Comparison of ENCODE assay signal across 13 mouse cellular contexts in the genomic region with DNA sequence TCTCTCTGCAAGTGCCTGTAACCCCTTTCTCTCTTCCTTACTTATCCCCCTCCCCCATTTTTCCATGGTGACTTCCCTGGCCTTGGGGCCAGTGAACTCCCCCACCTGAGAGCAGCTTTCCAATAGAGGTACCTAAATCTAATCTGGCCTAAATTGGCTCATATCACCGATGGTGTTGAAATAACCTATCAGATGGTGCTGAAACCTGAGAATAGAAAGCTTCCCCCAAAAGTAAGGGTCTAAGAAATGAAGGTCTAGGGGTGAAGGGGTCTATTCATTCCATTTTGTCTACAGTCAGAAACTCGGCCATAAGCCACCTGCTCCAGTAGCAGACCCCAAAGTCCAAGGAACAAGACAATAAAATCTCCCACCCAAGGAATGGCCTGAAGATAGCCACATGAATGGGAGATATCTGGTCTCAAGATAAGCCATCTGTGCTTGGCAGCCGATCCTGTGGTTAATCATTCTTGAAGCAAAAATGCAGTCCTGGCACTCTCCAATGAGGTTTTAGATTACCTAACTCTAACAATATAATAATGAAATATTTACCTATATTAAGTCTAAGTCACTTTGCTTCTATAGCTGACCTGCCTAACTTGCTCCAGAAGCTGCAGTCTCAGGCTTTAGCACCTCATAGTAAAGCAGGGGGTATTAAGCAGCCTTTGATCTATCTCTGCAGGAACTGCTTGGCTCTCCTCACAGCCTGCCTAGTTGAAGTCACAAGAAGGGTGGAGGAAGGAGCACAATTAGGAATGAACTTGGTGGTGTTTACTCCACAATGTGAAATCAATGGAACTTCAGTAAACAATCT. TPM values are rescaled to one million over a fixed set of nuclear protein-coding genes. Genes with fewer than 3 reads are reported as not detected.
DNase-seq lines count a peak whose midpoint lies in the region; ATAC-seq and TF ChIP-seq lines count a peak whose summit lies in the region.
"Had no signal": no experiment of that assay in that cellular context is flagged by ENCODE, and none has a peak within 500 bp of the region (broad histone marks: within the 10 kb centered on the region; RNA-seq: fewer than 3 reads in every experiment).

No protein-coding gene starts in this region.

- TF ChIP-seq POLR2A in liver, adult 2 months (IDR thresholded peaks at IDR 0.05; ENCODE audit: extremely low read depth, insufficient read depth, low read length): no peak

- H3K4me1 ChIP-seq in embryonic facial prominence, embryonic 14.5 days (ENCODE audit: control insufficient read depth, insufficient read depth, low read length): no peaks in the 10 kb centered on the region
- H3K4me1 ChIP-seq in embryonic facial prominence, embryonic 10.5 days: peaks cover 15% of the 10 kb centered on the region
- peaks cover 37% of the 10 kb centered on the region for H3K4me1 ChIP-seq in liver, adult 2 months (ENCODE audit: control insufficient read depth, insufficient read depth, low read length)
- H3K4me1 ChIP-seq: limb, embryonic 15.5 days had no signal

- no peaks in the 10 kb centered on the region for H3K27me3 ChIP-seq in embryonic facial prominence, embryonic 14.5 days (replicated peaks; ENCODE audit: control insufficient read depth, insufficient read depth, low read length)
- no peaks in the 10 kb centered on the region for H3K27me3 ChIP-seq in embryonic facial prominence, embryonic 10.5 days (replicated peaks; ENCODE audit: low read depth, poor library complexity, severe bottlenecking)
- H3K27me3 ChIP-seq in liver, adult 2 months (ENCODE audit: control insufficient read depth, insufficient read depth, low read length): no peaks in the 10 kb centered on the region
- H3K27me3 ChIP-seq: heart, embryonic 15.5 days; limb, embryonic 15.5 days had no signal

- DNase-seq in embryonic facial prominence, embryonic 14.5 days (ENCODE audit: low spot score): peak; percentile 35
- no peak for DNase-seq in embryonic facial prominence, embryonic 10.5 days (ENCODE audit: low spot score)
- DNase-seq in liver, adult 2 months (ENCODE audit: extremely low read depth, low read depth, low spot score): peak; percentile 96
- no peak for DNase-seq in liver
- DNase-seq in adrenal gland, postnatal 4 days (ENCODE audit: low spot score in 2 of 2): no peak
- DNase-seq in embryo, embryonic 10.5 days (ENCODE audit: low spot score): no peak
- DNase-seq: B cell, adult 2 months had no signal

- H3K36me3 ChIP-seq in embryonic facial prominence, embryonic 14.5 days (ENCODE audit: control insufficient read depth, insufficient read depth, low read length): peaks cover 37% of the 10 kb centered on the region
- H3K36me3 ChIP-seq in embryonic facial prominence, embryonic 10.5 days (replicated peaks): peaks cover 62% of the 10 kb centered on the region
- peaks cover 14% of the 10 kb centered on the region for H3K36me3 ChIP-seq in liver, adult 2 months (ENCODE audit: control insufficient read depth, insufficient read depth, low read length)

- no peak overlapping the region for H3K27ac ChIP-seq in embryonic facial prominence, embryonic 14.5 days (replicated peaks; ENCODE audit: low read depth, low read length)
- H3K27ac ChIP-seq in embryonic facial prominence, embryonic 10.5 days (replicated peaks): no peak overlapping the region
- H3K27ac ChIP-seq in liver, adult 2 months (replicated peaks; ENCODE audit: insufficient read depth, low read depth, low read length): peak overlapping the region; percentile 100
- H3K27ac ChIP-seq: heart, embryonic 15.5 days; limb, embryonic 15.5 days had no signal

- no peak overlapping the region for H3K4me2 ChIP-seq in embryonic facial prominence, embryonic 14.5 days (ENCODE audit: low read depth, low read length)
- H3K4me2 ChIP-seq: heart, embryonic 15.5 days; limb, embryonic 15.5 days had no signal

- no peak for TF ChIP-seq CTCF in liver, adult 2 months (IDR thresholded peaks at IDR 0.05; ENCODE audit: low read depth, low read length)

- H3K79me2 ChIP-seq in liver, adult 2 months (ENCODE audit: control insufficient read depth, insufficient read depth, low read length): no peaks in the 10 kb centered on the region

- H3K9me3 ChIP-seq in embryonic facial prominence, embryonic 14.5 days (ENCODE audit: control insufficient read depth, low read length): no peaks in the 10 kb centered on the region
- H3K9me3 ChIP-seq in embryonic facial prominence, embryonic 10.5 days: no peaks in the 10 kb centered on the region
- H3K9me3 ChIP-seq: heart, embryonic 15.5 days; limb, embryonic 15.5 days had no signal

- H3K4me3 ChIP-seq in embryonic facial prominence, embryonic 14.5 days (ENCODE audit: low read depth, low read length): no peak overlapping the region
- no peak overlapping the region for H3K4me3 ChIP-seq in embryonic facial prominence, embryonic 10.5 days
- H3K4me3 ChIP-seq in liver, adult 2 months (ENCODE audit: insufficient read depth, low read depth, low read length): no peak overlapping the region
- H3K4me3 ChIP-seq: heart, embryonic 15.5 days; limb, embryonic 15.5 days had no signal

- 65% methylated on average over 3 of the region's 3 CpGs for WGBS in embryonic facial prominence, embryonic 14.5 days
- 78% methylated on average over 3 of the region's 3 CpGs for WGBS in embryonic facial prominence, embryonic 10.5 days
- 16% methylated on average over 3 of the region's 3 CpGs for WGBS in liver, adult 2 months

- no peak overlapping the region for H3K9ac ChIP-seq in embryonic facial prominence, embryonic 14.5 days (ENCODE audit: low read depth, low read length)
- H3K9ac ChIP-seq in liver, adult 2 months (ENCODE audit: low read depth, low read length): peak overlapping the region; percentile 70
- H3K9ac ChIP-seq: heart, embryonic 15.5 days; limb, embryonic 15.5 days had no signal

- peak; percentile 62; the same call in 1 of the 2 replicates for ATAC-seq in embryonic facial prominence, embryonic 14.5 days (ENCODE audit: low read depth)
- ATAC-seq in common myeloid progenitor, adult 5-6 weeks (replicated peaks; ENCODE audit: low read depth, poor library complexity, severe bottlenecking): 0 out of 2 replicates have a peak, but pooled peaks have one; percentile 18
- peak; percentile 18; the same call in 1 of the 2 replicates for ATAC-seq in megakaryocyte, adult 5-6 weeks (ENCODE audit: poor library complexity, severe bottlenecking)
- ATAC-seq: forebrain, embryonic 14.5 days had no signal

RNA-seq across cellular contexts. Expression of a gene that starts 15.6 kb away (rescaled TPM):
- polyA plus RNA-seq in embryonic facial prominence, embryonic 14.5 days (2014; fragmentation: Nextera tagmentation; extraction: Ambion mirVana): 11.1 and 12.3 TPM in 2 replicates
- polyA plus RNA-seq in embryonic facial prominence, embryonic 10.5 days (2016; fragmentation: Nextera tagmentation; extraction: Ambion mirVana): 13.9 and 16.1 TPM in 2 replicates
- 25.3 and 31.0 TPM in 2 replicates for total RNA-seq in liver, adult 2 months (2014; rRNA removed)
- polyA plus RNA-seq in liver, adult 2 months (2012; rRNA removed): 3.9 and 15.6 TPM in 2 replicates
- total RNA-seq in common myeloid progenitor, adult 5-6 weeks (2017): 19.7 and 27.1 TPM in 2 replicates
- 6.8 and 9.3 TPM in 2 replicates for total RNA-seq in megakaryocyte, adult 5-6 weeks (2015)
- 5.9 and 7.8 TPM in 2 replicates for total RNA-seq in megakaryocyte, adult 5-6 weeks (2017)
- 10 to 100 TPM; 15.6 to 16.4 TPM for total RNA-seq in adrenal gland, postnatal 4 days (2021)

RNA-seq across cellular contexts. Expression of a gene that starts 25.3 kb away (rescaled TPM):
- polyA plus RNA-seq in embryonic facial prominence, embryonic 14.5 days (2014; fragmentation: Nextera tagmentation; extraction: Ambion mirVana): not detected in 2 replicates
- polyA plus RNA-seq in embryonic facial prominence, embryonic 10.5 days (2016; fragmentation: Nextera tagmentation; extraction: Ambion mirVana): not detected in 2 replicates
- total RNA-seq in liver, adult 2 months (2014; rRNA removed): not detected in 2 replicates
- not detected in 2 replicates for polyA plus RNA-seq in liver, adult 2 months (2012; rRNA removed)
- total RNA-seq in common myeloid progenitor, adult 5-6 weeks (2017): not detected in 2 replicates
- not detected in 2 replicates for total RNA-seq in megakaryocyte, adult 5-6 weeks (2015)
- total RNA-seq in megakaryocyte, adult 5-6 weeks (2017): not detected in 2 replicates
- total RNA-seq in adrenal gland, postnatal 4 days (2021): not detected
- total RNA-seq: layer of hippocampus, postnatal 14 days had no signal
- polyA plus RNA-seq: forebrain, embryonic 14.5 days; heart, embryonic 15.5 days; limb, embryonic 15.5 days had no signal

RNA-seq across cellular contexts. Expression of a gene that starts 33.3 kb away (rescaled TPM):
- 27.1 and 30.5 TPM in 2 replicates for polyA plus RNA-seq in embryonic facial prominence, embryonic 14.5 days (2014; fragmentation: Nextera tagmentation; extraction: Ambion mirVana)
- polyA plus RNA-seq in embryonic facial prominence, embryonic 10.5 days (2016; fragmentation: Nextera tagmentation; extraction: Ambion mirVana): 40.2 and 45.1 TPM in 2 replicates
- total RNA-seq in liver, adult 2 months (2014; rRNA removed): 7.9 and 12.2 TPM in 2 replicates
- polyA plus RNA-seq in liver, adult 2 months (2012; rRNA removed): 4.2 and 4.3 TPM in 2 replicates
- total RNA-seq in common myeloid progenitor, adult 5-6 weeks (2017): 13.2 and 13.7 TPM in 2 replicates
- 19.6 and 20.2 TPM in 2 replicates for total RNA-seq in megakaryocyte, adult 5-6 weeks (2015)
- 14.7 and 16.4 TPM in 2 replicates for total RNA-seq in megakaryocyte, adult 5-6 weeks (2017)
- 10 to 100 TPM; 23.4 to 24.0 TPM for total RNA-seq in adrenal gland, postnatal 4 days (2021)

RNA-seq across cellular contexts. Expression of a gene that starts 53.8 kb away (rescaled TPM):
- 4.8 and 5.7 TPM in 2 replicates for polyA plus RNA-seq in embryonic facial prominence, embryonic 14.5 days (2014; fragmentation: Nextera tagmentation; extraction: Ambion mirVana)
- 10.8 and 11.0 TPM in 2 replicates for polyA plus RNA-seq in embryonic facial prominence, embryonic 10.5 days (2016; fragmentation: Nextera tagmentation; extraction: Ambion mirVana)
- 94.7 and 99.5 TPM in 2 replicates for total RNA-seq in liver, adult 2 months (2014; rRNA removed)
- 14.8 and 19.4 TPM in 2 replicates for polyA plus RNA-seq in liver, adult 2 months (2012; rRNA removed)
- total RNA-seq in common myeloid progenitor, adult 5-6 weeks (2017): 3.4 and 4.2 TPM in 2 replicates
- 0.80 and 0.83 TPM in 2 replicates for total RNA-seq in megakaryocyte, adult 5-6 weeks (2015)
- total RNA-seq in megakaryocyte, adult 5-6 weeks (2017): 0.41 and 0.51 TPM in 2 replicates
- 10 to 100 TPM; 22.9 to 25.8 TPM for total RNA-seq in adrenal gland, postnatal 4 days (2021)

Comparison
In these comparisons a context has a peak if more than half of its experiments do, and no peak if none do; other contexts are left out.
1. DNase-seq: peak in embryonic facial prominence, embryonic 14.5 days (single experiment) and liver, adult 2 months (single experiment); none in embryonic facial prominence, embryonic 10.5 days (single experiment), liver (single experiment), adrenal gland, postnatal 4 days (0 of 2) and embryo, embryonic 10.5 days (single experiment).
2. Peak in every context shown above with its lines, with median percentiles within 50 percentile points of each other: ATAC-seq.